Mouse (Mus musculus): ENCODE measurements around the gene Rab19.
"Not testable (repeated sequence)": the region's sequence is repeated elsewhere in the genome, so short reads cannot be mapped to it uniquely, and the experiment has no call there.

Gene Rab19

GRCm38 (mm10) chr6:39380276-39380675, 699 bp upstream of the Rab19 start:
- DNase-seq, result no peak

- no peak for DNase-seq
Measured at GRCm38 (mm10) chr6:39389988-39390387, 9.0 kb downstream of the Rab19 start.

- no peak for DNase-seq
Measured at GRCm38 (mm10) chr6:39395471-39395870, 14.5 kb downstream of the Rab19 start.

GRCm38 (mm10) chr6:39395916-39396315, 14.9 kb downstream of the Rab19 start:
- DNase-seq, result no peak

- DNase-seq, result no peak
Measured at GRCm38 (mm10) chr6:39397046-39397445, 16.1 kb downstream of the Rab19 start.

- DNase-seq, result no peak
Measured at GRCm38 (mm10) chr6:39398342-39398741, 17.4 kb downstream of the Rab19 start.

GRCm38 (mm10) chr6:39400343-39400742, 19.4 kb downstream of the Rab19 start:
- no peak for DNase-seq

GRCm38 (mm10) chr6:39403136-39403535, 22.2 kb downstream of the Rab19 start:
- DNase-seq, result no peak

GRCm38 (mm10) chr6:39406480-39406879, 25.5 kb downstream of the Rab19 start:
- DNase-seq, result no peak

GRCm38 (mm10) chr6:39414106-39414505, 33.1 kb downstream of the Rab19 start:
- no peak for DNase-seq

GRCm38 (mm10) chr6:39415762-39416161, 34.8 kb downstream of the Rab19 start:
- DNase-seq, result peak; percentile 87

GRCm38 (mm10) chr6:39416654-39417053, 35.7 kb downstream of the Rab19 start:
- DNase-seq, result not testable (repeated sequence)

GRCm38 (mm10) chr6:39419386-39419850, 38.4 kb downstream of the Rab19 start:
- DNase-seq, result no peak

- DNase-seq, result peak; percentile 95
Measured at GRCm38 (mm10) chr6:39419851-39420721, 39.1 kb downstream of the Rab19 start, which contains the start of gene Mkrn1. Gene Mkrn1 (minus strand): TSS chr6:39420462.

- no peak for DNase-seq
Measured at GRCm38 (mm10) chr6:39420867-39421266, 39.9 kb downstream of the Rab19 start.

GRCm38 (mm10) chr6:39423130-39423551, 42.2 kb downstream of the Rab19 start:
- DNase-seq, result peak; percentile 61

GRCm38 (mm10) chr6:39423686-39424085, 42.7 kb downstream of the Rab19 start:
- peak; percentile 59 for DNase-seq

- DNase-seq, result peak; percentile 76
Measured at GRCm38 (mm10) chr6:39425181-39425580, 44.2 kb downstream of the Rab19 start.

- DNase-seq, result peak; percentile 74
Measured at GRCm38 (mm10) chr6:39426725-39427124, 45.8 kb downstream of the Rab19 start.

- DNase-seq, result no peak
Measured at GRCm38 (mm10) chr6:39427276-39428003, 46.5 kb downstream of the Rab19 start.

- peak; percentile 71 for DNase-seq
Measured at GRCm38 (mm10) chr6:39429007-39429788, 48.2 kb downstream of the Rab19 start.

GRCm38 (mm10) chr6:39430722-39431121, 49.7 kb downstream of the Rab19 start:
- no peak for DNase-seq

- DNase-seq, result no peak
Measured at GRCm38 (mm10) chr6:39433174-39433573, 52.2 kb downstream of the Rab19 start.

Measured in liver (tissue).